Mouse (Mus musculus): ENCODE data around the gene Ripor2.

DNA sequence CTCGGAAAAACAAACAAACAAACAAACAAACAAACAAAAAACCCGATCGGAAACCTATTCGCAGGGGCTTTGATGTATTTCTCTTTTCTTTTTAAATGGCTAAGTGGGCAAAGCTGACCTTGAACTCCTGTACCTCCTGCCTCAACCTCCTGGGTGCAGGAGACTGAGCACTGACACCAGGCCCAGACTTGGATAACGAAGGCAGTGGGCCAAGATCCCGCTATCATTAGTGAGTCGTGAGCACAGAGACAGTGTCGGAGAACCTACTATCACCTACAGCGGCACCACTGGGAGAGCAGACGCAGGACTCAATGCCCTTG, 179.1 kb downstream of the Ripor2 start:
- TF ChIP-seq EP300 (IDR thresholded peaks at IDR 0.05) (no peak), CTCF (IDR thresholded peaks at IDR 0.05) (peak; percentile 5; the same call in 1 of the 2 replicates)
